Mouse (Mus musculus) kidney, embryonic 14.5 days (tissue): ENCODE measurements around the gene Insc. TPM values are rescaled to one million over a fixed set of nuclear protein-coding genes. Genes with fewer than 3 reads are reported as not detected.

Experiments used
- ATAC-seq: fragments of 200-750 bp; cut with Nextera tagmentation; 2 replicates; pipeline ENCODE4 v1.8.0; 2017; ENCODE audit warnings: moderate number of reproducible peaks, mild to moderate bottlenecking, moderate TSS enrichment, moderate library complexity; ENCODE audit not compliant: low FRiP score, low TSS enrichment
- H3K27ac ChIP-seq: fragments of 300-500 bp; sonication (generic); 2 replicates; pipeline ENCODE4 v1.5.1; 2014; ENCODE audit warnings: low read depth, mild to moderate bottlenecking, low read length, moderate library complexity, mixed read lengths
- H3K27me3 ChIP-seq: fragments of 300-500 bp; sonication (generic); 2 replicates; pipeline ENCODE4 v1.6.1; 2014; ENCODE audit warnings: mild to moderate bottlenecking, low read length; ENCODE audit not compliant: control insufficient read depth, insufficient read depth
- H3K36me3 ChIP-seq: fragments of 300-500 bp; sonication (generic); 2 replicates; pipeline ENCODE4 v1.6.1; 2014; ENCODE audit warnings: low read length, mixed read lengths; ENCODE audit not compliant: control insufficient read depth, insufficient read depth
- H3K4me1 ChIP-seq: fragments of 300-500 bp; sonication (generic); 2 replicates; pipeline ENCODE4 v1.6.1; 2014; ENCODE audit warnings: low read length, mixed read lengths; ENCODE audit not compliant: control insufficient read depth, insufficient read depth
- H3K4me2 ChIP-seq: fragments of 300-500 bp; sonication (generic); replicated peaks from 2 replicates; pipeline ENCODE4 v1.6.1; 2014; ENCODE audit warnings: low read depth, mild to moderate bottlenecking, low read length
- H3K4me3 ChIP-seq: fragments of 300-500 bp; sonication (generic); 2 replicates; pipeline ENCODE4 v1.5.1; 2014; ENCODE audit warnings: mild to moderate bottlenecking, low read length
- H3K9ac ChIP-seq: fragments of 300-500 bp; sonication (generic); 2 replicates; pipeline ENCODE4 v1.6.1; 2014; ENCODE audit warnings: low read depth, mild to moderate bottlenecking, low read length, moderate library complexity
- H3K9me3 ChIP-seq: fragments of 300-500 bp; sonication (generic); 2 replicates; pipeline ENCODE4 v1.6.1; 2016; ENCODE audit warnings: low read length; ENCODE audit not compliant: control insufficient read depth
- WGBS: fragments of 180-500 bp; shearing (Covaris S2); extraction: QIAGEN DNeasy Blood & Tissue Kit; methylation state at CpG from one replicate; pipeline ENCODE4 v1.1.7; 2014; 5-methylcytosine and 5-hydroxymethylcytosine counted together
- polyA plus RNA-seq: library from polyadenylated mRNA; unstranded; fragments of >200 nt; fragmentation: Nextera tagmentation; extraction: Ambion mirVana; gene quantifications from 2 replicates; pipeline ENCODE4 v1.2.1, GENCODE M21; 2014

Gene Insc
- polyA plus RNA-seq, 1 experiment from 2014 or later, result 1.6 TPM

DNA sequence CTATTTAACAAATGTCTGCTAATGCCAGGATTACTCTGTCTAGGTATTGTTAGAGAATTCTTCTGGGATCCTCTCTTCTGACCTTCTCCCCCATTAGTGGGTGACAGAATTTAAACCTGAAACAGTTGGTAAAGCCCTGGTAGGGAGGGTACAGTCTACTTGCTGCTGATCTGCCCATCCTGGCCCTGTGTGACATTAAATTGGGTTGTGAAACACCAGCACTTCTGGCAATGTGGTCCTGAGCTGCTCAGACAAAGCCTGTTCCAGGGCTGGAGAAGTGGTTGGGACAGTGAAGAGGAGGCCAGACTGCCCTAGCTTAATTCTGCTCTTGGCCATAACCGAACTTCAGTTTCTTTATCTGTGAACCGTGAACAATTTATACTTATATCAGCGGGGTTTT lies 27.1 kb downstream of the Insc start:
- Histone ChIP-seq H3K36me3 (no peaks in the 10 kb centered on the region), H3K27me3 (no peaks in the 10 kb centered on the region), H3K9me3 (no peaks in the 10 kb centered on the region), H3K4me2 (no peak overlapping the region), H3K4me1 (no peaks in the 10 kb centered on the region), H3K27ac (no peak overlapping the region), H3K9ac (no peak overlapping the region), H3K4me3 (no peak overlapping the region)
- ATAC-seq, result no peak
- 89% methylated on average over 3 of the region's 3 CpGs for WGBS

DNA sequence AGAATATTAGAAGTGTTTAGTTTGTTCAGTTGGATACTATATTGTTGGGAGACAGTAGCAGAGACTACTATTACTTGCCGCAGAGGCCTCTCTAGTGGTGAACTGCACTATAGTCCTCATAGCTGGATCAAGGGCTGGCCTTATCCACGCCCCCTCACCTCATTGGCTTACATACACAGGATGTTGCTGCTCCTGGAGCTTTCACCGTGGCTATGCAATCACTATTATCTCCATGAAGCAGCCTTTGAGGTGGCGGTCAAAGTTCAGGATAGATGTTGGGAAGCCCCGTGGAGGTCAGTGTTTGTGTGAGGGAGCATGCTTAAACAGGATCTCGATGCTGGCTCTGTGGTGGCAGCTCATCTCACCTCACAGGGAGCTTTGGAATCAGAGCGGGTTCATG lies 28.3 kb downstream of the Insc start:
- Histone ChIP-seq H3K4me2 (no peak overlapping the region), H3K9me3 (no peaks in the 10 kb centered on the region), H3K9ac (no peak overlapping the region), H3K27me3 (no peaks in the 10 kb centered on the region), H3K27ac (no peak overlapping the region), H3K4me3 (no peak overlapping the region), H3K36me3 (no peaks in the 10 kb centered on the region), H3K4me1 (no peaks in the 10 kb centered on the region)
- ATAC-seq, result no peak
- 76% methylated on average over 7 of the region's 7 CpGs for WGBS

- no peak overlapping the region for H3K4me3 ChIP-seq
- no peaks in the 10 kb centered on the region for H3K27me3 ChIP-seq
- H3K36me3 ChIP-seq, result no peaks in the 10 kb centered on the region
- no peaks in the 10 kb centered on the region for H3K4me1 ChIP-seq
- no peak overlapping the region for H3K9ac ChIP-seq
- 48% methylated on average over 4 of the region's 4 CpGs for WGBS
- no peak for ATAC-seq
- no peak overlapping the region for H3K4me2 ChIP-seq
- no peaks in the 10 kb centered on the region for H3K9me3 ChIP-seq
- H3K27ac ChIP-seq, result no peak overlapping the region
Measured at GRCm38 (mm10) chr7:114773781-114774180, 30.3 kb downstream of the Insc start.

- no peak for ATAC-seq
- WGBS, result 78% methylated on average over 2 of the region's 2 CpGs
Measured at GRCm38 (mm10) chr7:114775856-114776255, 32.4 kb downstream of the Insc start.

DNA sequence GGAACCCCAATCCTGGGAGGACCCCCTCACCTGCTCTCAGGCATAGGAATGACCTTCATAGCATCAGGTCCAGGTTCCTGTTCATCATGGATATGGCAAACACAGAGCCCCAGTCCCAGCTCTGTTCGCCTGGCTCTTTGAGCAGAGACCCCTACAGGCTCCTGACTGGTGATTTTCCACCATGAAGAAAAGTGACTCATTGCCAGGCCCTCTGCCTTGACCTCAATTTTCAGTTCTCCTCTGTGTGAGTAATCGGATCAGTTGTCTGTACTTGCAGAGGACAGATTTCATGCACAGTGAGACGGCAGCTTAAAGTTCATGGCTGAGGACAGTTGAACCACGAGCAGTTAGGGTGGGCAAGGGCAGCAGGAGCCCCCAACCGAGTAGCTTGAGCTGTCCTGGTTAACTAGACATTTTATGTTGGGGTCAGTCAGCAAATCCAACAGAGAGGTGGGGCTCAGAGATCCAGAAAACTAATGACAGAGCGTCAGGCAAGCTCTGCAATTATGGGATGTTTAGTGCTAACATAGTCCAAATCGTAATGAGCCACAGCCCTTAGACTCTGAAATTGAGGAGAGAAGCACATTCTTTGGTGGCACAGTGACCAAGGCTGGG lies 34.8 kb downstream of the Insc start:
- Histone ChIP-seq H3K4me2 (no peak overlapping the region), H3K9ac (no peak overlapping the region), H3K9me3 (no peaks in the 10 kb centered on the region), H3K27ac (no peak overlapping the region), H3K4me1 (no peaks in the 10 kb centered on the region), H3K27me3 (no peaks in the 10 kb centered on the region), H3K4me3 (no peak overlapping the region), H3K36me3 (no peaks in the 10 kb centered on the region)
- WGBS, result 72% methylated on average over 7 of the region's 7 CpGs
- ATAC-seq, result no peak

More at GRCm38 (mm10) chr7:114775856-114776255, 32.4 kb downstream of the Insc start:
- Histone ChIP-seq H3K36me3 (no peaks in the 10 kb centered on the region), H3K27ac (no peak overlapping the region), H3K9me3 (no peaks in the 10 kb centered on the region), H3K4me3 (no peak overlapping the region), H3K4me1 (no peaks in the 10 kb centered on the region), H3K4me2 (no peak overlapping the region), H3K9ac (no peak overlapping the region), H3K27me3 (no peaks in the 10 kb centered on the region)

DNA sequence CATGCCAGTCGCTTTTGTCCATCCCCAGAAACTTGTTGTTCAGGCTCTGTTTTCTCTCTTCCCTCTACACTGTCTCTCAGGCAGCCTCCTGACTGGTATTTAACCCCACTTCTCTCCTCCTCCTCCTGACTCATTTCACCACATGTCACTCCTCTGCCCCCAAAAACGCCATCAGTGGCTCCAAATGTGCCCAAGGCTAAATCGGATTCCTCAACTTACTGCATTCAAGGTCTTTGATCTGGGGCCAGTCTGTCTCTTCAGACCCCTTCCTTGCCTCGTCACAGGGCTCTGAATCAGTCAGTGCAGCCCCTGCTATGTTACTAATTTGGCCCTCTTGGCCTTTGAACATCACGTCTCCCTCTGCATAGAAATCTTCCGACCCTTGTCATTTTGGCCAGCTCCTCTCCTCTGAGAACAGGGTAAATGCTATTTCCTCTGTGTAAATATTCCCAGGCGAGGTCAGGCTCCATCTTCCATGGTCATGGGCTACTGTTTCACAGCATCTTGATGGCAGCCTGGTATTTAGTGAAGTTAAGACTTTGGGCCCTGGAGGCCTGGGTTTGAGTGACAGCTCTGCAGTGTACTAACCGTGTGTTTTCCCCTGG lies 35.7 kb downstream of the Insc start:
- Histone ChIP-seq H3K4me3 (no peak overlapping the region), H3K4me1 (no peaks in the 10 kb centered on the region), H3K27me3 (no peaks in the 10 kb centered on the region), H3K36me3 (no peaks in the 10 kb centered on the region), H3K9ac (no peak overlapping the region), H3K27ac (no peak overlapping the region), H3K9me3 (no peaks in the 10 kb centered on the region), H3K4me2 (no peak overlapping the region)
- 49% methylated on average over 8 of the region's 8 CpGs for WGBS
- no peak for ATAC-seq

GRCm38 (mm10) chr7:114783291-114783690 lies 39.8 kb downstream of the Insc start:
- ATAC-seq, result no peak
- Histone ChIP-seq H3K4me1 (no peaks in the 10 kb centered on the region), H3K4me2 (no peak overlapping the region), H3K36me3 (no peaks in the 10 kb centered on the region), H3K27me3 (no peaks in the 10 kb centered on the region), H3K9ac (no peak overlapping the region), H3K27ac (no peak overlapping the region), H3K4me3 (no peak overlapping the region), H3K9me3 (no peaks in the 10 kb centered on the region)
- 61% methylated on average over 3 of the region's 3 CpGs for WGBS

DNA sequence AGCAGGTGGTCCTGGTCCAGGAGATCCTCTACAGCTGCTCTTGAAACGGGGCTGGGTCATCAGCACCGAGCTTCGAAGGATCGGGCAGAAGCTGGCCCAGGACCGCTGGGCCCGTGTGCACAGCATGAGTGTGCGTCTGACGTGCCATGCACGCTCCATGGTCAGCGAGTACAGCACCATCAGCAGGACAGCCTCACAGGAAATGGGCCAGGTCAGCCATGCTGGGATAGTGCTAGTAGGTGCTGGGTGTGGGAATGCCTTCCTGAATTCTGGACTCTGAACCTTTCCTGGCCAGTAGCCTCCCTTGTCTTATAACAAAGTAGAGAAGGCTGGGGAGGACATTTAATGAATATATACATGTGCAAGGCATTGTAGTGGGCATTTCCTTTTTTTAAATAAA lies 47.6 kb downstream of the Insc start:
- no peaks in the 10 kb centered on the region for H3K27me3 ChIP-seq
- H3K9me3 ChIP-seq, result no peaks in the 10 kb centered on the region
- H3K36me3 ChIP-seq, result no peaks in the 10 kb centered on the region
- H3K4me1 ChIP-seq, result no peaks in the 10 kb centered on the region
- 85% methylated on average over 10 of the region's 10 CpGs for WGBS
- no peak overlapping the region for H3K27ac ChIP-seq
- no peak overlapping the region for H3K9ac ChIP-seq
- H3K4me3 ChIP-seq, result no peak overlapping the region
- no peak overlapping the region for H3K4me2 ChIP-seq
- ATAC-seq, result no peak

DNA sequence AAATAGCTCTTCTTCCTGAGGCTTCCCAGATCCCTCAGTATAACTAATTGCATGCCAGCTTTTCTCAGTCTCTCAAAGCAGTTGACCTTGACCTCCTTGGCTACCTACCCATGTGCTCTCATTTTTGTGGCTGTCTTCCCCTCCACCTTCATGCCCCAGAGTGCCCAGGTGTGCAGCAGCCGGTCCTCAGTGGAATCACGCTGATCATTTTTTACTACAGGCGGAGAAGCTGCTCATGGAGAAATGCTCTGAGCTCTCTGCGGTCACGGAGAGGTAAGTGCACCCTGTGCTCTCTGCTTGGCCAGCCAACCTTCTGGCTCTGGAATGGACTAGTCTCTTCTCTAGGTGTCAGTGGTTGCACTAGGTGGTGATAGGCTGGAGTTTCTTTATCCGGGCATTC lies 48.5 kb downstream of the Insc start:
- H3K27ac ChIP-seq, result no peak overlapping the region

More for the DNA sequence above, 48.5 kb downstream of the Insc start:
- no peak overlapping the region for H3K9ac ChIP-seq
- no peaks in the 10 kb centered on the region for H3K36me3 ChIP-seq
- H3K4me2 ChIP-seq, result no peak overlapping the region
- no peak for ATAC-seq
- H3K9me3 ChIP-seq, result no peaks in the 10 kb centered on the region
- WGBS, result 86% methylated on average over 6 of the region's 6 CpGs
- H3K4me1 ChIP-seq, result no peaks in the 10 kb centered on the region
- no peaks in the 10 kb centered on the region for H3K27me3 ChIP-seq
- no peak overlapping the region for H3K4me3 ChIP-seq
